Mouse (Mus musculus) right cerebral cortex, postnatal 10 days (tissue): ENCODE data around the gene Gm11437.
A peak's percentile ranks its signal among the peaks of the same experiment; 100 is the strongest.

Experiments used
- DNase-seq, 2 experiments: peaks; one replicate each; pipeline ENCODE4 v3.0.0; 2021; ENCODE audit warnings: low spot score in 2 of 2

Gm11437 gene

DNA sequence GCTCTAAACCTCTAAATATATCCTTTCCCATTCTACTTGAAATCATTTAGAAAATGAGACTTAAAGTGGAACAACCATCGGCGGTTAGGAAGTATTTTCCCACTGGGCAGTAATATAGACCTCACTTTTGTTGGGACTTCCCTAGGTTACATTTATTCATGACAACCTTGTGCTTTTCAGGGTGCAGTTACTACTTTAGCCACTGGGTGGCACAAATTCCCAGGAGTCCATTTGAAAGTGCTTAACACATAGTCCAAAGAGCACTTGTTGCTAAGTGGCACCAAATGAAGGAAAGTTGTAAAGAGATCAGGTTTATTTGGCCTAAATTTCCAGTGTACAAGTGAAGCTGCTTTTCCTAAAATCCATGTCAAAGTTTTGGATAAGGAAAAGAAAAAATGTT is 25.5 kb downstream of the Gm11437 start:
- DNase-seq: peak; percentile 54 to 76

GRCm38 (mm10) chr11:84136453-84136852 is 30.8 kb downstream of the Gm11437 start:
- no peak for DNase-seq

DNA sequence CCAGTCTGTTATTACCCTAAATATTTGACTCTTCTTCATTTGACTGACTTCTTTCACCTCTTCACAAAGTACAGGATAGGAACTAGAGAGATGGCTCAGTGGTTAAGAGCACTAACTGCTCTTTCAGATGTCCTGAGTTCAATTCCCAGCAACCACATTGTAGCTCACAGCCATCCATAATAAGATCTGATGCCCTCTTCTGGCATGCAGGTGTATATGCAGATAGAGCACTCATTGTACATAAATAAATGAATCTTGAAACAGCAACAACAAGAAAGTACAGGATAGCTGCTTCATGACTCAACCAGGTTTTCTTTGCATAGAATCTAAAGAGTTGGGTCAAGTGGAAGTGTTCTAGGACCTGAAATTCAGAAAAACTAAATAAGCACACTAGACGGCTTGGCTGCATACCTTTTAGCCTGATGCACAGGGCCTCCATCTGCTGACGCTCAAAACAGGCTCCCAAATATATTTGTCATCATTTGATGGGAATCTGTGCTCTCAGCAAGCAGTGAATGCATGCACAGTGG is 32.9 kb downstream of the Gm11437 start:
- DNase-seq: no peak

GRCm38 (mm10) chr11:84129799-84130185 is 37.5 kb downstream of the Gm11437 start:
- DNase-seq: no peak

- peak; percentile 84 to 86 for DNase-seq
Measured at GRCm38 (mm10) chr11:84128943-84129798, 38.1 kb downstream of the Gm11437 start, which contains the start of the genes Tada2a and Acaca. TSS of gene Tada2a (minus strand) at chr11:84129600. TSS of gene Acaca (plus strand) at chr11:84129672.

DNA sequence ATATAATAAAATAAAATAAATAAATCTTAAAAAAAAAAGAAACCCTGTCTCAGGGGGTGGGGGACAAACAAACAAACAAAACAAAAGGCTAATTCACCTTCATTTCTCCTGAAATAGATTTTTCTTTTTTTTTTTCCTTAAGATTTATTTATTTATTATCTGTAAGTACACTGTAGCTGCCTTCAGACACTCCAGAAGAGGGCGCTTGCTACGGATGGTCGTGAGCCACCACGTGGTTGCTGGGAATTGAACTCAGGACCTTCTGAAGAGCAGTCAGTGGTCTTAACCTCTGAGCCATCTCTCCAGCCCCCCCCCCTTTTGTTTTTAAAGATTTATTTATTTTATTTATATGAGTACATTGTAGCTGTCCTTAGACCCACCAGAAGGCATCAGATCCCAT is 39.3 kb downstream of the Gm11437 start:
- DNase-seq: no peak

- no peak for DNase-seq
Measured at GRCm38 (mm10) chr11:84121051-84121956, 46.0 kb downstream of the Gm11437 start.

DNA sequence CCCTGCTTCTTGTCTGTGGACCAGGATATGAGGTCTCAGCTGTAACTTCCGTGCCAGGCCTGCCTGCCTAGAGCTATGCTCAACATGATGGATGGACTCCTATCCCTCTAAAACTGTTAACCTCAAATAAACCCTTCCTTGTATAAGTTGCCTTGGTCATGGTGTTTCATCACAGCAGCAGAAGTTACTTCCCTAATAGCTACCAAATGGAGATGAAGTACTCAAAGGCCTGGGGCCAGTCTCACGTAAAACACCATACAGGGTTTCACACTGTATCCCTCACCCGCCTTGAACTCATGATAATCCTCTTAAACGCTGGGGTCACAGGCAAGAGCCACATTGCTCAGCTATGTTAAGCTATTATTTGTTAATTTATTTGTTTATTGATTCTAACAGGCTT is 49.8 kb downstream of the Gm11437 start:
- no peak for DNase-seq

DNA sequence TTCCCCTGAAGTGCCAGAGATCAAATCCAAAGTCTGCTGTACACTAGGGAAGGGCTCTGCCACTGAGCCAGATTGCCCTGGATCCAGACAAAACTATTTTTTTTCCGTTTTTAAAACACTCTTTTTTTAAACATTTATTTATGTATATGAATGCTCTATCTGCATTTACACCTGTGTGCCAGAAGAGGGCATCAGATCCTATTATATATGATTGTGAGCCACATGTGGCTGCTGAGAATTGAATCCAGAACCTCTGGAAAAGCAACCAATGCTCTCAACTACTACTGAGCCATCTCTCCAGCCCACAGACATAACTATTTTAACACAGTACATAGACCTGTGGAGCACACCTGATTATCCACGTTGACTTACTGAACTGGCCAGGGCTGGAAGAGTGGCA is 51.1 kb downstream of the Gm11437 start:
- DNase-seq: no peak

GRCm38 (mm10) chr11:84115646-84116045 is 51.6 kb downstream of the Gm11437 start:
- no peak for DNase-seq

- DNase-seq: no peak
Measured at GRCm38 (mm10) chr11:84113623-84114022, 53.7 kb downstream of the Gm11437 start.

DNA sequence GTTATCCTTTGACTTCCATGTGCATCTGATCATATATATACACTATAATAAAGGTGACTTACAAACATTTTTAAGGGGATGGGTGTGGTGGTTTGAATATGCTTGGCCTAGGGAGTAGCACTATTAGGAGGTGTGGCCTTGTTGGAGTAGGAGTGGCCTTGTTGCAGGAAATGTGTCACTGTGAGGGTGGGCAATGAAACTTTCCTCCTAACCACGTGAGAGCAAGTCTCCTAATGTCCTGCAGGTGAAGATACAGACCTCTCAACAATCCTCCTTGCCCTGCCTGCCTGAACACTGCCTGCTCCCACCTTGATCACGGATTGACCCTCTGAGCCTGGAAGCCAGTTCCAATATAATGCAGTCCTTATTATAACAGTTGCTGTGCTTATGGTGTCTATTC is 60.1 kb downstream of the Gm11437 start:
- DNase-seq: no peak

- no peak for DNase-seq
Measured at GRCm38 (mm10) chr11:84104036-84104435, 63.2 kb downstream of the Gm11437 start.

- DNase-seq: no peak
Measured at GRCm38 (mm10) chr11:84101182-84101581, 66.1 kb downstream of the Gm11437 start.
